Mouse (Mus musculus): ENCODE measurements around the gene Gm6020. TPM values are rescaled to one million over a fixed set of nuclear protein-coding genes. Genes with fewer than 3 reads are reported as not detected.
"Not testable (repeated sequence)": the region's sequence is repeated elsewhere in the genome, so short reads cannot be mapped to it uniquely, and the experiment has no call there.

Gm6020 gene
- not detected in 2 replicates for polyA plus RNA-seq (2015; fragmentation: Nextera tagmentation; extraction: Ambion mirVana)

DNA sequence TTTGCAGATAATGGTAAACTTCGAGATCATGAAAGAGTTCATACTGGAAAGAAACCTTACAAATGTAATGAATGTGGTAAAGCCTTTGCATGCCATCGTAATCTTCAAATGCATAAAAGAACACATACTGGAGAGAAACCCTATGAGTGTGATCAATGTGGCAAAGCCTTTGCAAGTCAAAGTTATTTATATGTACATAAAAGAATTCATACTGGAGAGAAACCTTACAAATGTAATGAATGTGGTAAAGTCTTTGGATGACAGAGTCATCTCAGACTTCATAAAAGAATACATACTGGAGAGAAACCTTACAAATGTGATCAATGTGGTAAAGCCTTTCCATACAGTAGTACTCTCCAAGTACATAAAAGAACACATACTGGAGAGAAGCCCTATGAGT is at the start of gene Gm6020:
Gene Gm6020, plus strand, starts transcription at position 301 of the 400 bp plus-strand sequence.
- not testable (repeated sequence) for H3K27me3 ChIP-seq; H3K27ac ChIP-seq; H3K4me2 ChIP-seq; H3K9ac ChIP-seq; H3K4me3 ChIP-seq; H3K36me3 ChIP-seq; ATAC-seq (replicated peaks; ENCODE audit: insufficient number of reproducible peaks, insufficient read depth, low FRiP score, low read depth); H3K4me1 ChIP-seq (replicated peaks)
- 75% methylated on average over 2 of the region's 2 CpGs for WGBS
- H3K9me3 ChIP-seq (replicated peaks): peaks cover 20% of the 10 kb centered on the region

DNA sequence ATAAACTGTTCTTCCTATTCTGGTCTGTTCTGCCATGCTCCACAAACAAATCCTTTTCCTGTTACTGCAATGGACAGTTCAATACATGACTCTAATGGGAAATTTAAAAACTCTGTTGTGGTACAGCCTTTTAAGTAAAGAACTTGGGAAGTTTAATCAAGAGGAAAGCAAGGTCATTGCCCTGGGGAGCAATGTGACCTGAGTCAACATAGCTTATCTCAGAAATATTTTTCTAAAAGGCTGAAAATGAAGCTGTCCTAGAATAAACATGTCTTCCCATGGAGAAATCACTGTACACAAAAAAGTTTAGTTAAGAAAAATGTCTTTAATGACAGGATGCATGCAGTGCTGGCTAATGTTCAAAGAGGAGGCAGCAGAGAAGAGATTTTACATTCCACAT is 45.0 kb upstream of the Gm6020 start:
- Histone ChIP-seq H3K4me3 (no peak overlapping the region), H3K9ac (no peak overlapping the region), H3K27me3 (no peaks in the 10 kb centered on the region), H3K4me2 (no peak overlapping the region), H3K9me3 (replicated peaks) (no peaks in the 10 kb centered on the region), H3K27ac (no peak overlapping the region), H3K36me3 (no peaks in the 10 kb centered on the region), H3K4me1 (replicated peaks) (peaks cover 12% of the 10 kb centered on the region)
- no peak for ATAC-seq (replicated peaks; ENCODE audit: insufficient number of reproducible peaks, insufficient read depth, low FRiP score, low read depth)

DNA sequence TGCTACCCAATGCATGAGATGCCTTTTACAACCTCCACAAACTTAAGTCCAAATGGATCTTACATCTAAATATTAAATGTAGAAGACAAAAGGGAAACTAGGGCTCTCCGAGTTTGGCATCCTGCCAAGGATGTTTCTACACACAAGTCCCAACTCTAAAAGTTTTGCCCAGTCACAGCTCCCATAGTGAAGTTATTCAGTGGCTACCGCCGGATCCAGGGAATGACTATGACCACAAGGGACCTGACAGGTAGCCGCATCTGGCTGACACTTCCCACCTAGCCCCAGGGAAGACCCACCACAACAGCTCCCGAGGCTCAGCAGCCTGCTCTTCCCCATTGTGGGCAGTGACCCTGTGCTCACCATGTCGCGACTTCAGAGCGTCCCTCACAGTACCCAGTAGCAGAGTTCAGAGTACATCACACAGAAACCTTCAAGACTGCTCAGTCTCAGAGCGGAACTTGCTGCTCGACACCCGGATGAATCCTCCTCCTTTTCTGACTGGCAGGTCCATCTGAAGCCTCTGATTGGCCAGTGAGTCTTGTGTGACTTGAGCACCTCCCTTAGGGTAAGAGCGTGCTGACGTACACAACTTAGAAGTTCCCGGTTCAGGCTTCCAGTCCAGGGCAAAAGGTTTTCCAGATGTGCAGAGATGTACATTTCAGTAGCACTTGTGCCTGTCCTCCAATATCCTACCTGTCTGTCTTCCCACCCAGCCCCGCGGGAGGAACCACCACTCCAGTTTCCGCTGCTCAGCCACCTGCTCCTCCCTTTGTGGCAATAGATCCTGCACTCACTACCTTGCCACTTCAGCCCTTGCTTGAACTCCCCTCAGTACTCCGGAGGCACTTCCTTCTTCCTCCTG is 43.1 kb upstream of the Gm6020 start, which contains the start of gene Zfp950:
Gene Zfp950, minus strand, starts transcription at position 499 of the 865 bp plus-strand sequence.
- no peaks in the 10 kb centered on the region for H3K9me3 ChIP-seq (replicated peaks)
- peak within 1 kb of the TSS; percentile 83 for H3K4me3 ChIP-seq
- peak within 1 kb of the TSS; percentile 83 for H3K4me2 ChIP-seq
- peak within 1 kb of the TSS; percentile 82 for H3K9ac ChIP-seq
- H3K36me3 ChIP-seq: no peaks in the 10 kb centered on the region
- ATAC-seq (replicated peaks; ENCODE audit: insufficient number of reproducible peaks, insufficient read depth, low FRiP score, low read depth): peak; percentile 99
- WGBS: under 1% methylated on average over 18 of the region's 18 CpGs
- H3K27ac ChIP-seq: peak within 1 kb of the TSS; percentile 67
- H3K4me1 ChIP-seq (replicated peaks): peaks cover 12% of the 10 kb centered on the region
- no peaks in the 10 kb centered on the region for H3K27me3 ChIP-seq

DNA sequence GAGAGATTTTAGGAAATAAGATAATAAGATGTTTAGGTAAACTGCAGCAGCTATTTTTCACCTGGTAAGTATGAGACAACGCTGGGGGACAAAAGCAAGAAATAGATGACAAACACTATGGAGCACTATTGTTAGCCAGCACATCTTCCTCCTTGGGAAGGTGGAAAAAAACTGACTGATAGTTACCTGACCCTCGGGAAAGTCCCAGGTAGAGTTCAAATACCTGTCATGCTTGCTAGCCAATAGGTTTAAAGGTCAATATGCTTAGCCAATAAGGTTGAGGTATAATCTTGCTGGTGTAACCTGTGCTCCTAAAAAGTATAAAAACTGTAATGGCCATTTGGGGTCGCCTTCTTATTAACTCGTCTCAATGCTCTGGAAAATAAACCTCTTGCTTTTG is 42.4 kb upstream of the Gm6020 start:
- Histone ChIP-seq H3K9ac (peak overlapping the region; percentile 65), H3K27me3 (no peaks in the 10 kb centered on the region), H3K27ac (peak overlapping the region; percentile 67; the same call in 1 of the 2 replicates), H3K4me2 (peak overlapping the region; percentile 83), H3K4me3 (peak overlapping the region; percentile 83), H3K4me1 (replicated peaks) (peaks cover 12% of the 10 kb centered on the region), H3K9me3 (replicated peaks) (no peaks in the 10 kb centered on the region), H3K36me3 (no peaks in the 10 kb centered on the region)
- ATAC-seq (replicated peaks; ENCODE audit: insufficient number of reproducible peaks, insufficient read depth, low FRiP score, low read depth): no peak
- WGBS: 16% methylated on average over 4 of the region's 4 CpGs

DNA sequence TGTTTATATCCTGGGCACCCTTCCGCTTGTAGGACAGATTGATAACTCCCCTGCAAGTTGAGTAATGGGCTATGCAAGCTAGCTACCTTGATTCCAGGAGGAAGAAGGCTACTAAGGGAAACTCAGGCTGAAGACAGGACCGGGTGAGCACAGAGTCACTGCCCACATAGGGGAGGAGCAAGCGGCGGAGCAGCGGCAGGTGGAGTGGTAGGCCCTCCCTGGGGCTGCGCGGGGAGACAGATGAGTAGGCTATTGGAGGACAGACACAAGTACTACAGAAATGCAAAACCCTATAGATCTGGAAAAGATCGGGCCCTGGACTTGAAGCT is 32.4 kb upstream of the Gm6020 start:
- 9% methylated on average over 8 of the region's 8 CpGs for WGBS
- Histone ChIP-seq H3K4me3 (peak overlapping the region; percentile 55), H3K4me1 (replicated peaks) (no peaks in the 10 kb centered on the region), H3K27me3 (no peaks in the 10 kb centered on the region; the same call in 1 of the 2 replicates), H3K27ac (no peak overlapping the region), H3K9ac (peak overlapping the region; percentile 51), H3K36me3 (no peaks in the 10 kb centered on the region), H3K9me3 (replicated peaks) (no peaks in the 10 kb centered on the region), H3K4me2 (peak overlapping the region; percentile 93)
- no peak; the same call in 1 of the 2 replicates for ATAC-seq (replicated peaks; ENCODE audit: insufficient number of reproducible peaks, insufficient read depth, low FRiP score, low read depth)

DNA sequence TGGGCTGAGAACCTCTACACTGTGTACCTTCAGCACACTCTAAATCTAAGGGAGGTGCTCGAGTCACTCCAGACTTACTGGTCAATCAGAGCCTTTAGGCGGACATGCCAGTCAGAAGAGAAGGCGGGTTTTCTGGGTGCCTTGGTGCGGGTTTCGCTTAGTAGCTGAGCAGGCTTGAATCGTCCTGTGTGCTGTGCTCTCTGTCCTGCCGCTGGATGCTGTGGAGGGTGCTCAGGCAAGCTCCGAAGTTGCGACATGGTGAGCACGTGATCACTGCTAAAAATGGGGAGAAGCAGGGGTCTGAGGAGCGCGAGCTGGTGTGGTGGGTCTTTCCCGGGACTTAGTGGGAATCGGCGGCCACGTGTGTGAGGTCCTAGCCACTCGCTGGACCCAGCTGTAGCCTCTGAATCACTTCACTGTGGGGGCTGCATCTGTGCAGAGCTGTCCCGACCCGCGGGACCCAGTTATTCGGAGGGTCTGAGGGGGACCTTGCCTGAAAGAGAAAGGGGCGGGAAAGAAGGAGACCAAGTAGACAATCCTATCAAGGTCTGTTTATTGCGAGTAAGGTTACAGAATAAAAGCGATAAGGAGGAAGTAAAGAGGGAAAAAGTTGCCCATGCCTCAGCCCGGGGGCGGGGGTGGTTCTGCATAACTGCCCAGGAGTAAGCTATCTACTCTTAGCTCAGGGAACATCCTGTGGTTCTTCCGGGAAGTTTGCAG is 31.8 kb upstream of the Gm6020 start:
- Histone ChIP-seq H3K36me3 (no peaks in the 10 kb centered on the region), H3K9ac (peak overlapping the region; percentile 51), H3K27ac (no peak overlapping the region), H3K4me3 (peak overlapping the region; percentile 55), H3K27me3 (no peaks in the 10 kb centered on the region; the same call in 1 of the 2 replicates), H3K9me3 (replicated peaks) (no peaks in the 10 kb centered on the region), H3K4me2 (peak overlapping the region; percentile 93), H3K4me1 (replicated peaks) (no peaks in the 10 kb centered on the region)
- no peak; the same call in 1 of the 2 replicates for ATAC-seq (replicated peaks; ENCODE audit: insufficient number of reproducible peaks, insufficient read depth, low FRiP score, low read depth)
- 6% methylated on average over 27 of the region's 27 CpGs for WGBS

DNA sequence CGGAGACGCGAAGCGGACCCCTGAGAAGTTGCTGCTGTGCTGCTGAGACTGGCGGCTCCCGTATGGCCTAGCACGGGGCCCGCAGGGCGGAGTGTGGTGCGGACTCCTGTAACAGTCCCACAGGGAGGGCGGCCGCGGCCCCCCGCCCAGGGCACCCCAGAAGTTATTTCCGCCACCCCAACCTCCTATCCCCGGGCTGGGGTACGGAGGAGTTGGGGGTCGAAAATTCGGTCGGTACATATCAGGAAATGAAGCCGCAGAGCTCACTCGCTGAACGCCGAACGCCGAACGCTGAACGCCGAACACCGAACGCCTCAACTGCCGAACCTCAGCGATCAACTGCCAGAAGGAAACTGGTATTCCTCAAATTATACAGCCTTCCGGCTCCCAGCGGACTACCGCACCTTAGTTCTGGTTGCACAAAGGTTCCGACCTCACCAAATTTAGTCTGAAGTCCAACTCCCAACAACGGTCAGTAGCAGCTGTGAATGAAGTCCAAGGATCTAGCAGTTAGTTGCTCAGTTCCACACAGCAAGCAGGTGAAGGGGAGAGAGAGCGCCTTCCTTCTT is 7.8 kb upstream of the Gm6020 start, which contains the start of gene Gm7102:
Gene Gm7102, minus strand, starts transcription at position 554 of the 569 bp plus-strand sequence.
- Histone ChIP-seq H3K4me1 (replicated peaks) (no peaks in the 10 kb centered on the region), H3K9me3 (replicated peaks) (no peaks in the 10 kb centered on the region), H3K9ac (no peak within 1 kb of the TSS), H3K27me3 (no peaks in the 10 kb centered on the region), H3K4me2 (peak within 1 kb of the TSS; percentile 57), H3K36me3 (no peaks in the 10 kb centered on the region), H3K27ac (no peak within 1 kb of the TSS), H3K4me3 (peak within 1 kb of the TSS; percentile 43)
- 20% methylated on average over 39 of the region's 39 CpGs for WGBS
- ATAC-seq (replicated peaks; ENCODE audit: insufficient number of reproducible peaks, insufficient read depth, low FRiP score, low read depth): no peak

GRCm38 (mm10) chr19:61199316-61199715 is 15.6 kb downstream of the Gm6020 start:
- H3K9ac ChIP-seq: no peak overlapping the region
- H3K9me3 ChIP-seq (replicated peaks): no peaks in the 10 kb centered on the region
- ATAC-seq (replicated peaks; ENCODE audit: insufficient number of reproducible peaks, insufficient read depth, low FRiP score, low read depth): no peak
- no peak overlapping the region for H3K27ac ChIP-seq
- no peak overlapping the region for H3K4me2 ChIP-seq
- no peaks in the 10 kb centered on the region for H3K4me1 ChIP-seq (replicated peaks)
- H3K4me3 ChIP-seq: no peak overlapping the region
- no peaks in the 10 kb centered on the region for H3K36me3 ChIP-seq
- WGBS: 13% methylated on average over 13 of the region's 13 CpGs
- no peaks in the 10 kb centered on the region for H3K27me3 ChIP-seq

DNA sequence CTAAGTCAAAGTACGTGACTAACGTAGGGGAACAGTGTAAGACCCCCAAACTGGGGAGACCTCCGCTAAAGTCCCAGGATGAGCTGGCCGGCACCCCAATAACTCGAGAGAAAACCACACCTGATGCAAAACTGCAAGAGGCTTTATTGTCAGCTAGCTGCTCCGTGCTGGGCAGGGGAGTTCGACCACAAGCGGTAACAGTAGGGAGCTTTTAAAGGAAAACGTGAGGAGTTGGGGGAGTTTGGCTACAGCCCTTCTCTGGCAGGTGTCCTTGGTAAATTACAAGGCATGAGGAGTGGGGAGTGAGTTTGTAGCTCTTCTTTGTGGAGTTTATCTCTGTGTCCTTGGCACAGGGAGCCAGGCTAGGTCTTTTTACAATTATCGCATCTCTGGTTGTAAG is 16.1 kb downstream of the Gm6020 start:
- Histone ChIP-seq H3K27me3 (no peaks in the 10 kb centered on the region), H3K4me2 (no peak overlapping the region), H3K9ac (no peak overlapping the region), H3K4me1 (replicated peaks) (no peaks in the 10 kb centered on the region), H3K9me3 (replicated peaks) (no peaks in the 10 kb centered on the region), H3K27ac (no peak overlapping the region), H3K4me3 (no peak overlapping the region), H3K36me3 (no peaks in the 10 kb centered on the region)
- 15% methylated on average over 10 of the region's 10 CpGs for WGBS
- no peak for ATAC-seq (replicated peaks; ENCODE audit: insufficient number of reproducible peaks, insufficient read depth, low FRiP score, low read depth)

GRCm38 (mm10) chr19:61207506-61207905 is 23.8 kb downstream of the Gm6020 start:
- not testable (repeated sequence) for H3K27ac ChIP-seq; H3K9ac ChIP-seq; H3K36me3 ChIP-seq; H3K4me2 ChIP-seq; H3K4me1 ChIP-seq (replicated peaks); ATAC-seq (replicated peaks; ENCODE audit: insufficient number of reproducible peaks, insufficient read depth, low FRiP score, low read depth); H3K27me3 ChIP-seq; H3K4me3 ChIP-seq; H3K9me3 ChIP-seq (replicated peaks)
- 43% methylated on average over 6 of the region's 6 CpGs for WGBS

DNA sequence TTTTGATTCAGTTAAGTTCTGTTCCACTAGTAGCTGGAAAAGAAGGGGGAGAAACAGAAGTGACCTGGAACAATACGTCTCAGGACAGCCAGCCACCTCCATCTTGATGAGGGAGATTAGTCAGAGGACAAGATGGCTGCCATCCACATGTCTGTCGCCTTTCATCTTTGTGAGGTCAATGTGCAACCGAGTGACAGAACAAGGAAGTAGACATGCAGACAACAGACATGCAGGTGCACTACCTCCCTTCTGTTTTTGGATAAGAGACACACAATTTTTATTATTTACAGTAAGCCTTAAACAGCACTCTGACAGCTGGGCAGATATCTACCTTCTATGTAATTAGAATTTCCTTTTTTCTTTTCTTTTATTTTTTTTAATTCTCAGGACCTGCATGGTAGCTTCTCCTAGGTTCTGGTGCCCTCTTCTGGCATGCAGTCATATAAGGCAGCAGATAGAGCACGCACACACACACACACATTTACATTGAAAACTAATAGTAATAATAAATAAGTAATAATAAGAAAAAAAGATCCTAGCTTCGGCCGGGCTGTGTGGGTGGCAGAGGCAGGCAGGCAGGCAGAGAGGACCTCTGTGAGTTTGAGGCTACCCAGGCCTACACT is 40.1 kb downstream of the Gm6020 start:
- Histone ChIP-seq H3K4me3 (no peak overlapping the region), H3K4me1 (replicated peaks) (peaks cover 11% of the 10 kb centered on the region), H3K9ac (no peak overlapping the region), H3K9me3 (replicated peaks) (0 out of 2 replicates have a peak, but pooled peaks cover 5% of the 10 kb centered on the region), H3K27me3 (no peaks in the 10 kb centered on the region), H3K4me2 (no peak overlapping the region), H3K36me3 (no peaks in the 10 kb centered on the region), H3K27ac (no peak overlapping the region)
- ATAC-seq (replicated peaks; ENCODE audit: insufficient number of reproducible peaks, insufficient read depth, low FRiP score, low read depth): no peak
- WGBS: 90% methylated on average over 6 of the region's 6 CpGs

All from heart, embryonic 15.5 days (tissue).